Comparison of ENCODE assay signal across 8 mouse cellular contexts in genomic region chr1:43091306-43092055, GRCm38 (mm10). TPM values are rescaled to one million over a fixed set of nuclear protein-coding genes. Genes with fewer than 3 reads are reported as not detected.
A peak's percentile ranks its signal among the peaks of the same experiment; 100 is the strongest.
DNase-seq lines count a peak whose midpoint lies in the region; ATAC-seq lines count a peak whose summit lies in the region.

No protein-coding gene starts in this region.

- H3K27ac ChIP-seq in embryonic facial prominence, embryonic 13.5 days, result no peak overlapping the region
- no peak overlapping the region for H3K27ac ChIP-seq in hindbrain, embryonic 12.5 days

- no peak for ATAC-seq in embryonic facial prominence, embryonic 13.5 days (ENCODE audit: insufficient number of reproducible peaks, insufficient read depth, low FRiP score, low TSS enrichment, low read depth)
- ATAC-seq in hindbrain, embryonic 12.5 days (ENCODE audit: low FRiP score), result peak; percentile 42
- peak; percentile 57 for ATAC-seq in megakaryocyte-erythroid progenitor cell, adult 5-6 weeks (replicated peaks; ENCODE audit: low FRiP score, low TSS enrichment, poor library complexity, severe bottlenecking)

- peak overlapping the region; percentile 85 for H3K4me2 ChIP-seq in embryonic facial prominence, embryonic 13.5 days
- H3K4me2 ChIP-seq in hindbrain, embryonic 12.5 days (replicated peaks), result peak overlapping the region; percentile 81

- peaks cover 20% of the 10 kb centered on the region for H3K4me1 ChIP-seq in embryonic facial prominence, embryonic 13.5 days
- peaks cover 20% of the 10 kb centered on the region for H3K4me1 ChIP-seq in hindbrain, embryonic 12.5 days

- 47% methylated on average over 13 of the region's 13 CpGs for WGBS in embryonic facial prominence, embryonic 13.5 days
- WGBS in hindbrain, embryonic 12.5 days, result 46% methylated on average over 13 of the region's 13 CpGs

- H3K9ac ChIP-seq in embryonic facial prominence, embryonic 13.5 days, result peak overlapping the region; percentile 87
- peak overlapping the region; percentile 95 for H3K9ac ChIP-seq in hindbrain, embryonic 12.5 days

- H3K27me3 ChIP-seq in embryonic facial prominence, embryonic 13.5 days, result no peaks in the 10 kb centered on the region
- no peaks in the 10 kb centered on the region for H3K27me3 ChIP-seq in hindbrain, embryonic 12.5 days

- no peaks in the 10 kb centered on the region for H3K9me3 ChIP-seq in embryonic facial prominence, embryonic 13.5 days
- H3K9me3 ChIP-seq in hindbrain, embryonic 12.5 days (replicated peaks), result no peaks in the 10 kb centered on the region

- H3K4me3 ChIP-seq in embryonic facial prominence, embryonic 13.5 days, result peak overlapping the region; percentile 75
- peak overlapping the region; percentile 85 for H3K4me3 ChIP-seq in hindbrain, embryonic 12.5 days

- DNase-seq in cerebellum, adult 11 months, result peak; percentile 15
- DNase-seq in cerebellum, adult 9-11 months, result no peak
- DNase-seq in 3T3-L1 (ENCODE audit: low read depth, low spot score), result peak; percentile 22
- no peak for DNase-seq in right cerebral cortex, postnatal 10 days (ENCODE audit: low spot score in 2 of 2)
- DNase-seq in urinary bladder, postnatal 36 days (ENCODE audit: low spot score in 2 of 2), result no peak

- H3K36me3 ChIP-seq in embryonic facial prominence, embryonic 13.5 days, result peaks cover 7% of the 10 kb centered on the region; the same call in 1 of the 2 replicates
- no peaks in the 10 kb centered on the region for H3K36me3 ChIP-seq in hindbrain, embryonic 12.5 days

RNA-seq across cellular contexts. Expression of gene Tgfbrap1, which starts 7.0 kb away (rescaled TPM):
- 10.9 and 12.5 TPM in 2 replicates for polyA plus RNA-seq in embryonic facial prominence, embryonic 13.5 days (2015; fragmentation: Nextera tagmentation; extraction: Ambion mirVana)
- 16.9 and 17.2 TPM in 2 replicates for polyA plus RNA-seq in hindbrain, embryonic 12.5 days (2016; fragmentation: Nextera tagmentation; extraction: Ambion mirVana)
- total RNA-seq in megakaryocyte-erythroid progenitor cell, adult 5-6 weeks (2014; fragmentation: Nextera tagmentation), result 23.1 and 30.6 TPM in 2 replicates
- 9.1 and 16.9 TPM in 2 replicates for total RNA-seq in megakaryocyte-erythroid progenitor cell, adult 5-6 weeks (2017)

RNA-seq across cellular contexts. Expression of gene AI597479, which starts 7.0 kb away (rescaled TPM):
- polyA plus RNA-seq in embryonic facial prominence, embryonic 13.5 days (2015; fragmentation: Nextera tagmentation; extraction: Ambion mirVana), result 34.2 and 39.4 TPM in 2 replicates
- polyA plus RNA-seq in hindbrain, embryonic 12.5 days (2016; fragmentation: Nextera tagmentation; extraction: Ambion mirVana), result 46.3 and 46.7 TPM in 2 replicates
- 9.2 and 12.5 TPM in 2 replicates for total RNA-seq in megakaryocyte-erythroid progenitor cell, adult 5-6 weeks (2014; fragmentation: Nextera tagmentation)
- 20.3 and 27.2 TPM in 2 replicates for total RNA-seq in megakaryocyte-erythroid progenitor cell, adult 5-6 weeks (2017)

Comparison
In these comparisons a context has a peak if more than half of its experiments do, and no peak if none do; other contexts are left out.
1. DNase-seq: peak in cerebellum, adult 11 months (single experiment) and 3T3-L1 (single experiment); none in cerebellum, adult 9-11 months (single experiment), right cerebral cortex, postnatal 10 days (0 of 2) and urinary bladder, postnatal 36 days (0 of 2).